Mouse (Mus musculus) cortical plate, adult 2 months (tissue): ENCODE data around the gene Rab35. TPM values are rescaled to one million over a fixed set of nuclear protein-coding genes. Genes with fewer than 3 reads are reported as not detected.

Experiments used
- H3K27ac ChIP-seq: fragments of 200-500 bp; 2 replicates; pipeline ENCODE4 v1.5.1; 2012; ENCODE audit warnings: low read length, control low read depth, inconsistent platforms; ENCODE audit not compliant: insufficient read depth
- H3K4me1 ChIP-seq: fragments of 200-500 bp; 2 replicates; pipeline ENCODE4 v1.6.1; 2011; ENCODE audit warnings: low read length; ENCODE audit not compliant: control insufficient read depth, insufficient read depth
- H3K4me3 ChIP-seq: fragments of 200-500 bp; 2 replicates; pipeline ENCODE4 v1.5.1; 2011; ENCODE audit warnings: mild to moderate bottlenecking, low read length, control low read depth; ENCODE audit not compliant: insufficient read depth
- CTCF ChIP-seq: fragments of 200-500 bp; IDR thresholded peaks from 2 replicates; pipeline ENCODE4 v1.5.1; 2011; ENCODE audit warnings: mild to moderate bottlenecking, control low read depth, low read length; ENCODE audit not compliant: insufficient read depth; ENCODE audit errors: extremely low read depth
- POLR2A ChIP-seq: fragments of 200-500 bp; IDR thresholded peaks from 2 replicates; pipeline ENCODE4 v1.6.1; 2011; ENCODE audit warnings: mild to moderate bottlenecking, low read length, control low read depth; ENCODE audit not compliant: insufficient read depth; ENCODE audit errors: extremely low read depth
- polyA plus RNA-seq: library from polyadenylated mRNA; depleted of rRNA; stranded (reverse); fragments of >200 nt; gene quantifications from 2 replicates; pipeline ENCODE4 v1.2.3, GENCODE M21; 2012; rRNA removed

Gene Rab35
- 90.8 and 104 TPM in 2 replicates for polyA plus RNA-seq

DNA sequence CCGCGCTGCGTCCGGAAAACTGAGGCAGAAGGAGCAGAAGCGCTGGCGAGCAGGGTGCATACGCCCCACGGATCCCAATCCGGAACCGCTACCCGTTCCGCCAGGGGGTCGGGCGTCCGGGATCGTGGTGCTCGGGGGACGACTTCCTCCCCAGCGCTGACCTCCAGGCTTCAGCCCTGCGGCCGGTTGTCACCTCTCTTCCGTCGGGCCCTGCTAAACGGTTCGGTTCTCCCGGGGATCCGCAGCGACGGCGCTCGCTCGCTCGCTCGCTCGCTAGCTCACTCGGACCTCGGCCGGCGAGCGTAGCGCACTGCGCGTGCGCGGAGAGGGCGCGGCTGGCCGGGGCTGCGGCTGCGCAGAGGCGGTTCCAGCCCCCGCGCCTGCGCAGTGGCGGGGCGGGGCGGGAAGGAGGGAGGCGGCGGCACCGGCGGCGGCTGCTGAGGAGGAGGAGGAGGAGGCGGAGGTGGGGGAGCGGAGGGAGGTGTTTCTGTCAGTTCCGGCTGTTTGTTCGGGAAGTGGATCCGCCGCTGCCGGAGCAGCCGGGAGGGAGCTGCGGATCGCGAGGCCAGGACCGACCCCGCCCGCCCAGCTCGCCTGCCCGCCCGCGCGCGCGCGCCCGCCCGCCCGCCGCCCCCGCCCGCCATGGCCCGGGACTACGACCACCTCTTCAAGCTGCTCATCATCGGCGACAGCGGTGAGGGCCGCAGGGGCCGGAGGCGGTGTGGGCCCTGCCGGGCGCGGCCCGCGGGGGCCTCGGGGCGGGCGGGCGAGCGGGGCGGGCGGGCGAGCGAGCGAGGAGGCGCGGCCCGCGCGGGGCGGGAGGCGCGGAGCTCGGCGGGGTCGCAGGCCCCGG lies at the start of gene Rab35:
TSS of gene Rab35 (plus strand) at position 404 of the 853 bp plus-strand sequence.
- peak within 1 kb of the TSS; percentile 62; the same call in 1 of the 2 replicates for H3K27ac ChIP-seq
- H3K4me1 ChIP-seq = peaks cover 7% of the 10 kb centered on the region
- H3K4me3 ChIP-seq = peak within 1 kb of the TSS; percentile 72
- TF ChIP-seq POLR2A = peak; percentile 73
- TF ChIP-seq CTCF = no peak

DNA sequence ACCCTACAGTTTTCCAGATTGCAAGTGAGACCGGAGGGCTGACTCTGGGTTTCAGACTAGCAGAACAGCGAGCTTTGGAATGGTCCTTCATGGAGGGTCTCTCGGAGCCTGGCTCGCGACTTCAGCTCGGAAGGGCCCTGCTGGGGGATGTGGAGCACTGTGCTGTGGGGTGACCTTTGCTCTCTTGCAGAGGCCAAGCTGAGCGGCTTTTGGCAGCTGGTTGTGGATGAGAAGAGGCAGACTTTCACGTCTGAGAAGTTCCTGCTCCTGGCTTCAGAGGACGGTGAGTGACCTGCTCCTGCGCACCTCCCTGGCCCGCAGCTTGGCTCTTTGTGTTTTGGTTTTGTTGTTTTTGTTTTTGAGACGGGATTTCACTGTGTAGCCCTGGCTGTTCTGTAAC lies 46.1 kb upstream of the Rab35 start:
- H3K4me3 ChIP-seq = no peak overlapping the region
- no peaks in the 10 kb centered on the region for H3K4me1 ChIP-seq
- H3K27ac ChIP-seq = no peak overlapping the region
- TF ChIP-seq CTCF (no peak), POLR2A (no peak)

DNA sequence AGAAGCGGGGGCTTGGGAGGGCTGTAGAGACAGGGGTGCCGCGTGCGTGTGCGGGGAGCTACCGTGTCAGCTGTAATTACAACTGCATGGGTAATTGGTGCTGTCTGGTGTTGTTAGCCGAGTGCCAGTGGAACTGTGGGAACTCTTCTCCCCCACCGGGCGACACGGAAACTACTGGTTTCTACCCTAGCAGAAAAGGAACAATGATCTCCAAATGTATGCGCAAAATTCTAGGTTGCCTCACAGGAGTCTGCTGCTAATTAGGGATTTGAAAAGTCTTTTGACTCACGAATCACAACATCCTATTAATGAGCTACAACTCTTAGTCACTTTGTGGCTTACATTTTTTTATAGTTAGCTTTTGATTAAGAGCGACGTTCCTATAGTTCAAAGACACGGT lies 45.5 kb upstream of the Rab35 start:
- TF ChIP-seq POLR2A (no peak), CTCF (no peak)
- Histone ChIP-seq H3K4me3 (no peak overlapping the region), H3K27ac (no peak overlapping the region), H3K4me1 (no peaks in the 10 kb centered on the region)

DNA sequence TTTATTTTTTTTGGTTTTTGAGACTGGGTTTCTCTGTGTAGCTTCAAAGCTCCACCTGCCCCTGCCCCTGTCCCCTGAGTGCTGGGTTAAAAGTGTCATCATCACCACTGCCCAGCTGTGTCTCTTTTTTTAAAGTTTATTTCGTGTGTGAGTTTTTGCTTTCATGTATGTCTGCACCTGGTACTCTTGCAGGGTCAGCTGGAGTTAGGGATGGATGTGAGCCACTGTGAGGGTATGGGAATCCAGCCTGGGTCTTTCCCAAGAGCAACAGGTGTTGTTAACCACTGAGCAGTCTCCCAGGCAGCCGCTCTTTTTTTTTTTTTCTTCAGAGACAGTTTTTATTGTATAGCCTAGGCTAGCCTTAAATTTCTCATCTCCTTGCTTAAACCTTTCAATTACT lies 44.9 kb upstream of the Rab35 start:
- Histone ChIP-seq H3K4me1 (no peaks in the 10 kb centered on the region), H3K27ac (no peak overlapping the region), H3K4me3 (no peak overlapping the region)
- TF ChIP-seq CTCF (no peak), POLR2A (no peak)

DNA sequence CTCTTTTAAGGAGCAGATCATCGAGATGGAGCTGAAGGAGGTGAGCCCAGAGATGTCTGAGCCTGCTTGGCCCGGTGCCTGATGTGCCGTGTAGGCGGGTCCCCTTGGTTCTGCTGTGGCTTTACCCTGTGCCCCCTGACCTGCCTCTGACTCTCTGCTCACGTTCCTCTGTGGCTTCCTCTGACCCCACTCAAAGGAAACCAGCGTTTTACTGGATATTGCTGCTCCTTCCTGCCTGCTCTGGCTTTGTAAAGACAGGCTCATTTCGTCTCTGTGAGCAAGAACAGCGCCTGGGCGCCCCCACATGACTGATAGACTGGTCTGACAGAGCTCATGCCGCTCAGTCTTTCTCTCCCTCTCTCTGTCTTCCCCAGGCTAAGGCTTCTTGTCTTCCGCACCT lies 40.7 kb upstream of the Rab35 start:
- no peak for TF ChIP-seq CTCF
- no peak for TF ChIP-seq POLR2A
- Histone ChIP-seq H3K4me1 (no peaks in the 10 kb centered on the region), H3K4me3 (no peak overlapping the region), H3K27ac (no peak overlapping the region)

DNA sequence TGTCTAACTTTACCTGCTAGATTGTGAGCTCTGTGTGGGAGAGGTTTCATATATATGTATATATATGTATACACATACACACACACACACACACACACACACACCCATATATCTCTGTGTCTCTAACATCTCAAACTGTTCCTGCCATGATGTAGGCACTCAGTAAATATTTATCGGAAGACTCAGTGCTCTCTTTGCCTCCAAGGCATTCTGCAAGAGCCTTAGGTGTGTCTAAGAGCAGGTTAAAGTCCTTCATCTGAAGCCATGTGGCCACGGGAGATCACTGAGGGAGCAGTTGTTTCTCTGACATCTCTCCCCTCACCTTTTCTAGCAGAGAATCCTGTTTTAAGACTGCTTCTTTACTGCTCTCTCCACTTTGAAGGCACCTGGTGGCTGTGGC lies 40.2 kb upstream of the Rab35 start:
- Histone ChIP-seq H3K4me3 (no peak overlapping the region), H3K27ac (no peak overlapping the region), H3K4me1 (no peaks in the 10 kb centered on the region)
- TF ChIP-seq CTCF = no peak
- no peak for TF ChIP-seq POLR2A

DNA sequence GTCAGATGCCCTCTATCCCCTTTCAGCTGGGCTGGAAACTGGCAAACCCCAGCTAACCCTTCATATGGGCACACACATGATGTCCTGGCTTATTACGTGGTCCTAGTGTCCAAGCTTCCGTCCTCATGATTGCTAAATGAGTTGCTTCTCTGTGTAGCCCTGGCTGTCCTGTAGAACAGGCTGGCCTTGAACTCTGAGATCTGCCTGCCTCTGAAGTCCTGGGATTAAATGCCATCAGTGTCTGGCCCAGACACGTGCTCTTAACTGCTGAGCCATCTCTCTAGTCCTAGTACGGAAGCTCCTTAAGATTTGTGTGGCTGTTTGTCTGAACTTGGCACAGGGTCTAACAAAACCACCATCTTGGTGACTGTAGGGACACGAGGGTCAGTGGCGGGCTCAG lies 28.1 kb upstream of the Rab35 start:
- no peak overlapping the region for H3K27ac ChIP-seq
- TF ChIP-seq CTCF = no peak
- no peak for TF ChIP-seq POLR2A
- no peak overlapping the region for H3K4me3 ChIP-seq
- H3K4me1 ChIP-seq = no peaks in the 10 kb centered on the region

DNA sequence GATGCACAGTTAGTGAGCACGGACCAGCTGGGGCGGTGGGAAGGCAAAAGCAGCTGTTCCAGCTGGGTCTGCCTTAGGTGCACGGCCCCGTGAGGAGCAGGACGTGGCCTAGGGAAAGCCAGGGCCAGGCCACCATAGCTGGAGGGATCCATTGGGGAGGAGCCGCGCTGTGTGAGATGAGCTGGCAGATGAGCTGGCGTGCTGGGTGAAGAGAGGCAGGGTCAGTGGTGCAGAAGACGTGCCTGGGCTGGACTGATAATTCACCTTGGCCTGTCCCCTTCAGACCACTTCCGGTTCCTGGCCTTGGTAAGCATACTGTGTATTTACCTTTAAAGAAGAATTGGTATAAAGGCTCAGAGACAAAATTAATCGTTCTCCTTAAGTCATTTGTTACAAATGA lies 20.1 kb upstream of the Rab35 start:
- no peak for TF ChIP-seq CTCF
- no peak for TF ChIP-seq POLR2A

DNA sequence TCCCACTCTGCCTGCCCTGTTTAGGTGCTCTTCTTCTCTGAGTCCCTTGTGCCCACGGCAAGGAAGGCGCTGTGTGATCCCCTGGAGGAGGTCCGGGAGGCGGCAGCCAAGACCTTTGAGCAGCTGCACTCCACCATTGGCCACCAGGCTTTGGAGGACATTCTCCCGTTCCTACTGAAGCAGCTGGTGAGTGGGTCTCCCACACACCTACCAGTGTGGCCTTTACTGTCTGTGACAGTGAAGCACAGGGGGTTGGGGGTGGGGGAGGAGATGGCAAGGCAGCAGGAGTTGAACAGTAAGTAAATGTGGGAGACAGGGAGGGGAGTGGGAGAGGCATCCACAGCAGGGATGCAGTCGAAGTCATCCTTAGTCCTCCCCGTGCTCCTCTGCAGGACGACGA lies 18.4 kb upstream of the Rab35 start:
- Histone ChIP-seq H3K4me1 (no peaks in the 10 kb centered on the region; the same call in 1 of the 2 replicates), H3K4me3 (no peak overlapping the region), H3K27ac (no peak overlapping the region)
- TF ChIP-seq POLR2A = no peak
- TF ChIP-seq CTCF = no peak

More for the DNA sequence above, 20.1 kb upstream of the Rab35 start:
- H3K27ac ChIP-seq = no peak overlapping the region
- H3K4me3 ChIP-seq = no peak overlapping the region
- H3K4me1 ChIP-seq = no peaks in the 10 kb centered on the region; the same call in 1 of the 2 replicates

DNA sequence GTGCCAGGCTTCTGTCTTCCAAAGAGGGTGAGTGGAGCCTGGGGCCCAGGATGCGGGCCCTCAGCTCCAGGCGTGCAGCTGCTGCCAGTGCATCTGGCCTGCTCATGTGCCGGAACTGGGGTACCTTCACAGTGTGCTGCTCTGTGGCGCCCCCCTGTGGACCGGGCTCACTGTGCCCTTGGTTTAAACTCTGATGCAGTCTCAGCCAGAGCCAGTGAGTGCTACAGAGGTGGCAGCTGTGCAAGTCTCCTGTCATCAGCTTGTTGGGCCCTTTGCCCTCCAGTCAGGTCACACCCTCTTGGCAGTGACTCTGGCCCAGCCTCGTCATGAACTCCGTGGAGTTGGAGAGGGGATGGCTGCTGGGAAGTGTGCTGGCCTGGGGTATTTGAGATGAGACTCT lies 16.8 kb upstream of the Rab35 start:
- H3K4me1 ChIP-seq = no peaks in the 10 kb centered on the region; the same call in 1 of the 2 replicates
- H3K4me3 ChIP-seq = no peak overlapping the region
- TF ChIP-seq POLR2A (no peak), CTCF (peak; percentile 37)
- H3K27ac ChIP-seq = no peak overlapping the region
